ENCODE assay signal across 8 mouse cellular contexts in the genomic region with DNA sequence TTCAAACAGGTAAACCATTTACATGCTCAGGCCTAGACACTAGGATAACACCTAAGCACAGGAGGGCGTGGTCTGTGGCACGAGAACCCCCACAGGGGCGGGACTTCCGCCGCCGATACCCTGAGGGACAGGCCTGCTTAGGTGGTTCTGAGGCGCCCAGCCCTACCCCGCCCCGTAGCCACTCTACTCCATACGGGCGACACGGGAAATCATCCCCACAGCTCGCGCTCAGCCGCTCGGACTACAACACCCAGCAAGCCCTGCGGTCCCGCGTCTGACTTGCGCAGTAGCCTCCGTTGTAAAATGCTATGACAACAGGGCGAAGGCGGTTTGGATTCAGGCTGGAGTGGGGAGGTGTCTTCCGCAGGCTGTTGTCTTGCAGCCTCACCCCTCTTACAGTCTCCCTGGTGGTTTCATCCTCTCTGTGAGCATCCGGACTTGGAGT. TPM values are rescaled to one million over a fixed set of nuclear protein-coding genes. Genes with fewer than 3 reads are reported as not detected.
DNase-seq lines count a peak whose midpoint lies in the region; ATAC-seq and TF ChIP-seq lines count a peak whose summit lies in the region.

Gene Bbs9 (plus strand): TSS at position 292 of the 445 bp plus-strand sequence.

- peak; percentile 97 for DNase-seq in 3134 (ENCODE audit: extremely low read depth, insufficient read length, low spot score)
- peak; percentile 95 for DNase-seq in adrenal gland, postnatal 36 days
- DNase-seq in heart, adult 18-20 months = peak; percentile 95 to 96
- DNase-seq in kidney, adult 2 months = peak; percentile 97
- DNase-seq in spleen, adult 2 months (ENCODE audit: low read depth in 1 of 2, low spot score in 2 of 2) = peak; percentile 85 to 94

- WGBS in embryonic facial prominence, embryonic 13.5 days = under 1% methylated on average over 25 of the region's 25 CpGs
- 1% methylated on average over 25 of the region's 25 CpGs for WGBS in kidney, adult 2 months
- WGBS in limb, embryonic 12.5 days = under 1% methylated on average over 25 of the region's 25 CpGs
- under 1% methylated on average over 25 of the region's 25 CpGs for WGBS in midbrain, embryonic 15.5 days
- under 1% methylated on average over 25 of the region's 25 CpGs for WGBS in spleen, adult 2 months

- H3K4me3 ChIP-seq in embryonic facial prominence, embryonic 13.5 days = peak within 1 kb of the TSS; percentile 64
- peak within 1 kb of the TSS; percentile 78 for H3K4me3 ChIP-seq in kidney, adult 2 months (ENCODE audit: insufficient read depth, low read depth, low read length)
- H3K4me3 ChIP-seq in limb, embryonic 12.5 days (replicated peaks) = peak within 1 kb of the TSS; percentile 68
- peak within 1 kb of the TSS; percentile 50 for H3K4me3 ChIP-seq in midbrain, embryonic 15.5 days
- peak within 1 kb of the TSS; percentile 61 for H3K4me3 ChIP-seq in spleen, adult 2 months (ENCODE audit: extremely low read depth, insufficient read depth, insufficient read length)

- H3K9me3 ChIP-seq in embryonic facial prominence, embryonic 13.5 days = no peaks in the 10 kb centered on the region
- no peaks in the 10 kb centered on the region for H3K9me3 ChIP-seq in limb, embryonic 12.5 days
- H3K9me3 ChIP-seq in midbrain, embryonic 15.5 days = no peaks in the 10 kb centered on the region

- H3K9ac ChIP-seq in embryonic facial prominence, embryonic 13.5 days = peak within 1 kb of the TSS; percentile 75
- peak within 1 kb of the TSS; percentile 66 for H3K9ac ChIP-seq in limb, embryonic 12.5 days (replicated peaks)
- H3K9ac ChIP-seq in midbrain, embryonic 15.5 days = peak within 1 kb of the TSS; percentile 52

- TF ChIP-seq POLR2A in kidney, adult 2 months (IDR thresholded peaks at IDR 0.05; ENCODE audit: low read depth, low read length) = peak; percentile 25
- no peak for TF ChIP-seq POLR2A in spleen, adult 2 months (IDR thresholded peaks at IDR 0.05; ENCODE audit: low read depth, low read length)

- ATAC-seq in embryonic facial prominence, embryonic 13.5 days (ENCODE audit: insufficient number of reproducible peaks, insufficient read depth, low FRiP score, low TSS enrichment, low read depth) = peak; percentile 99
- ATAC-seq in limb, embryonic 12.5 days (ENCODE audit: insufficient number of reproducible peaks, insufficient read depth, low FRiP score, low TSS enrichment, low read depth) = peak; percentile 100
- peak; percentile 99 for ATAC-seq in midbrain, embryonic 15.5 days (replicated peaks)

- TF ChIP-seq CTCF in kidney, adult 2 months (conservative IDR thresholded peaks at IDR 0.05; ENCODE audit: insufficient read depth, insufficient read length, low read depth, low read length) = no peak
- no peak for TF ChIP-seq CTCF in spleen, adult 2 months (IDR thresholded peaks at IDR 0.05; ENCODE audit: extremely low read depth, insufficient read depth, insufficient read length, insufficient replicate concordance)

- H3K4me1 ChIP-seq in embryonic facial prominence, embryonic 13.5 days = peaks cover 3% of the 10 kb centered on the region; the same call in 1 of the 2 replicates
- no peaks in the 10 kb centered on the region for H3K4me1 ChIP-seq in kidney, adult 2 months (ENCODE audit: control insufficient read depth, insufficient read depth, low read length)
- peaks cover 3% of the 10 kb centered on the region; the same call in 1 of the 2 replicates for H3K4me1 ChIP-seq in limb, embryonic 12.5 days (replicated peaks)
- peaks cover 17% of the 10 kb centered on the region for H3K4me1 ChIP-seq in midbrain, embryonic 15.5 days
- H3K4me1 ChIP-seq in spleen, adult 2 months (ENCODE audit: control insufficient read depth, insufficient read depth, insufficient read length) = peaks cover 3% of the 10 kb centered on the region; the same call in 1 of the 2 replicates

- H3K4me2 ChIP-seq in embryonic facial prominence, embryonic 13.5 days = peak within 1 kb of the TSS; percentile 73
- H3K4me2 ChIP-seq in limb, embryonic 12.5 days = peak within 1 kb of the TSS; percentile 81
- peak within 1 kb of the TSS; percentile 76 for H3K4me2 ChIP-seq in midbrain, embryonic 15.5 days

- no peaks in the 10 kb centered on the region for H3K27me3 ChIP-seq in embryonic facial prominence, embryonic 13.5 days
- no peaks in the 10 kb centered on the region for H3K27me3 ChIP-seq in kidney, adult 2 months (replicated peaks; ENCODE audit: control insufficient read depth, insufficient read depth, low read length)
- no peaks in the 10 kb centered on the region for H3K27me3 ChIP-seq in limb, embryonic 12.5 days
- no peaks in the 10 kb centered on the region for H3K27me3 ChIP-seq in midbrain, embryonic 15.5 days (replicated peaks)
- H3K27me3 ChIP-seq in spleen, adult 2 months (ENCODE audit: control insufficient read depth, insufficient read depth, low read length) = no peaks in the 10 kb centered on the region

- H3K27ac ChIP-seq in embryonic facial prominence, embryonic 13.5 days = peak within 1 kb of the TSS; percentile 72
- H3K27ac ChIP-seq in kidney, adult 2 months (ENCODE audit: insufficient read depth, low read depth, low read length) = peak within 1 kb of the TSS; percentile 11; the same call in 1 of the 2 replicates
- H3K27ac ChIP-seq in limb, embryonic 12.5 days = peak within 1 kb of the TSS; percentile 59
- peak within 1 kb of the TSS; percentile 83 for H3K27ac ChIP-seq in midbrain, embryonic 15.5 days
- H3K27ac ChIP-seq in spleen, adult 2 months (ENCODE audit: insufficient read depth, low read length) = peak within 1 kb of the TSS; percentile 23

- no peaks in the 10 kb centered on the region for H3K36me3 ChIP-seq in embryonic facial prominence, embryonic 13.5 days
- no peaks in the 10 kb centered on the region for H3K36me3 ChIP-seq in kidney, adult 2 months (ENCODE audit: control insufficient read depth, insufficient read depth, low read length)
- no peaks in the 10 kb centered on the region for H3K36me3 ChIP-seq in limb, embryonic 12.5 days
- H3K36me3 ChIP-seq in midbrain, embryonic 15.5 days (replicated peaks) = no peaks in the 10 kb centered on the region
- H3K36me3 ChIP-seq in spleen, adult 2 months (ENCODE audit: control insufficient read depth, insufficient read depth, low read length) = no peaks in the 10 kb centered on the region

RNA-seq across cellular contexts. Expression of gene Bbs9, which starts in this region (rescaled TPM):
- 10 to 100 TPM; 13.2 to 13.4 TPM for total RNA-seq in adrenal gland, postnatal 36 days (2021)
- 13.8 and 14.8 TPM in 2 replicates for polyA plus RNA-seq in embryonic facial prominence, embryonic 13.5 days (2015; fragmentation: Nextera tagmentation; extraction: Ambion mirVana)
- 10 to 100 TPM; 12.9 to 14.0 TPM for total RNA-seq in heart, adult 18-20 months (2021)
- polyA plus RNA-seq in kidney, adult 2 months (2012; rRNA removed) = 12.7 and 14.1 TPM in 2 replicates
- 18.1 and 18.5 TPM in 2 replicates for polyA plus RNA-seq in limb, embryonic 12.5 days (2016; fragmentation: Nextera tagmentation; extraction: Ambion mirVana)
- polyA plus RNA-seq in midbrain, embryonic 15.5 days (2015; fragmentation: Nextera tagmentation; extraction: Ambion mirVana) = 24.9 and 25.0 TPM in 2 replicates
- 11.5 and 13.7 TPM in 2 replicates for polyA plus RNA-seq in spleen, adult 2 months (2012; rRNA removed)

Comparison
In these comparisons a context has a peak if more than half of its experiments do, and no peak if none do; other contexts are left out.
1. Peak in every context shown above with its lines: DNase-seq, ATAC-seq, H3K4me3 ChIP-seq and H3K27ac ChIP-seq.
2. H3K27ac ChIP-seq: peak in every context shown above with its lines; median percentile 83 in midbrain, embryonic 15.5 days; 72 in embryonic facial prominence, embryonic 13.5 days; 59 in limb, embryonic 12.5 days; 23 in spleen, adult 2 months; 11 in kidney, adult 2 months.